Mouse (Mus musculus) midbrain, embryonic 12.5 days (tissue): ENCODE results near the gene Src. TPM values are rescaled to one million over a fixed set of nuclear protein-coding genes. Genes with fewer than 3 reads are reported as not detected.
"Not testable (repeated sequence)": the region's sequence is repeated elsewhere in the genome, so short reads cannot be mapped to it uniquely, and the experiment has no call there.

Experiments
- ATAC-seq: fragments of 200-750 bp; cut with Nextera tagmentation; 2 replicates; pipeline ENCODE4 v1.8.0; 2017; ENCODE audit warnings: low read depth, moderate TSS enrichment, moderate library complexity; ENCODE audit not compliant: low FRiP score
- H3K27ac ChIP-seq: fragments of 300-500 bp; sonication (generic); replicated peaks from 2 replicates; pipeline ENCODE4 v1.5.1; 2016; ENCODE audit warnings: mild to moderate bottlenecking
- H3K27me3 ChIP-seq: fragments of 300-500 bp; sonication (generic); 2 replicates; pipeline ENCODE4 v1.6.1; 2016; ENCODE audit warnings: mild to moderate bottlenecking
- H3K36me3 ChIP-seq: fragments of 300-500 bp; sonication (generic); 2 replicates; pipeline ENCODE4 v1.6.1; 2016
- H3K4me1 ChIP-seq: fragments of 300-500 bp; sonication (generic); 2 replicates; pipeline ENCODE4 v1.6.1; 2016
- H3K4me2 ChIP-seq: fragments of 300-500 bp; sonication (generic); replicated peaks from 2 replicates; pipeline ENCODE4 v1.6.1; 2016; ENCODE audit warnings: mild to moderate bottlenecking, moderate library complexity
- H3K4me3 ChIP-seq: fragments of 300-500 bp; sonication (generic); 2 replicates; pipeline ENCODE4 v1.5.1; 2016; ENCODE audit warnings: mild to moderate bottlenecking
- H3K9ac ChIP-seq: fragments of 300-500 bp; sonication (generic); replicated peaks from 2 replicates; pipeline ENCODE4 v1.6.1; 2016; ENCODE audit warnings: mild to moderate bottlenecking, moderate library complexity
- H3K9me3 ChIP-seq: fragments of 300-500 bp; sonication (generic); 2 replicates; pipeline ENCODE4 v1.6.1; 2016; ENCODE audit warnings: mild to moderate bottlenecking
- WGBS: fragments of 180-500 bp; shearing (Covaris S2); methylation state at CpG from one replicate; pipeline ENCODE4 v1.1.7; 2016; 5-methylcytosine and 5-hydroxymethylcytosine counted together
- polyA plus RNA-seq: library from polyadenylated mRNA; unstranded; fragments of >200 nt; fragmentation: Nextera tagmentation; extraction: Ambion mirVana; gene quantifications from 2 replicates; pipeline ENCODE4 v1.2.1, GENCODE M21; 2016

The Src gene
- polyA plus RNA-seq, 1 experiment from 2014 or later = 33.5 TPM

GRCm38 (mm10) chr2:157468130-157468796 lies 50.0 kb downstream of the Src start:
- Histone ChIP-seq H3K4me1 (peaks cover 66% of the 10 kb centered on the region), H3K4me3 (no peak overlapping the region), H3K27ac (no peak overlapping the region), H3K4me2 (no peak overlapping the region), H3K9me3 (no peaks in the 10 kb centered on the region), H3K36me3 (peaks cover 48% of the 10 kb centered on the region), H3K27me3 (no peaks in the 10 kb centered on the region), H3K9ac (no peak overlapping the region)
- ATAC-seq = no peak
- WGBS = 67% methylated on average over 8 of the region's 8 CpGs

GRCm38 (mm10) chr2:157471292-157471691 lies 53.0 kb downstream of the Src start:
- ATAC-seq = no peak
- Histone ChIP-seq H3K9me3 (no peaks in the 10 kb centered on the region), H3K4me3 (no peak overlapping the region), H3K9ac (no peak overlapping the region; the same call in 1 of the 2 replicates), H3K27ac (peak overlapping the region; percentile 97; the same call in 1 of the 2 replicates), H3K4me1 (peaks cover 67% of the 10 kb centered on the region), H3K4me2 (no peak overlapping the region), H3K36me3 (peaks cover 48% of the 10 kb centered on the region), H3K27me3 (no peaks in the 10 kb centered on the region)
- 86% methylated on average over 7 of the region's 7 CpGs for WGBS

- no peak overlapping the region for H3K4me2 ChIP-seq
- peaks cover 47% of the 10 kb centered on the region for H3K36me3 ChIP-seq
- WGBS = 71% methylated on average over 6 of the region's 6 CpGs
- peak overlapping the region; percentile 97 for H3K27ac ChIP-seq
- no peak overlapping the region for H3K4me3 ChIP-seq
- no peak for ATAC-seq
- 0 out of 2 replicates have a peak overlapping the region, but pooled peaks have one; percentile 34 for H3K9ac ChIP-seq
- H3K4me1 ChIP-seq = peaks cover 67% of the 10 kb centered on the region
- no peaks in the 10 kb centered on the region for H3K27me3 ChIP-seq
- no peaks in the 10 kb centered on the region for H3K9me3 ChIP-seq
These were observed 53.5 kb downstream of the Src start for GRCm38 (mm10) chr2:157471737-157472136.

- peaks cover 3% of the 10 kb centered on the region; the same call in 1 of the 2 replicates for H3K27me3 ChIP-seq
- peaks cover 69% of the 10 kb centered on the region for H3K4me1 ChIP-seq
- H3K9ac ChIP-seq = peak overlapping the region; percentile 34
- WGBS = 67% methylated on average over 4 of the region's 4 CpGs
- peaks cover 40% of the 10 kb centered on the region for H3K36me3 ChIP-seq
- H3K4me2 ChIP-seq = no peak overlapping the region
- ATAC-seq = no peak
- peak overlapping the region; percentile 97 for H3K27ac ChIP-seq
- no peak overlapping the region for H3K4me3 ChIP-seq
- no peaks in the 10 kb centered on the region for H3K9me3 ChIP-seq
These were observed 54.2 kb downstream of the Src start for GRCm38 (mm10) chr2:157472469-157472868.

GRCm38 (mm10) chr2:157474269-157474729 lies 56.1 kb downstream of the Src start:
- peak overlapping the region; percentile 97 for H3K27ac ChIP-seq
- peaks cover 13% of the 10 kb centered on the region; the same call in 1 of the 2 replicates for H3K27me3 ChIP-seq
- peak overlapping the region; percentile 48 for H3K9ac ChIP-seq
- H3K9me3 ChIP-seq = no peaks in the 10 kb centered on the region
- no peak overlapping the region; the same call in 1 of the 2 replicates for H3K4me2 ChIP-seq
- WGBS = 15% methylated on average over 6 of the region's 6 CpGs
- H3K4me1 ChIP-seq = peaks cover 84% of the 10 kb centered on the region
- peaks cover 22% of the 10 kb centered on the region for H3K36me3 ChIP-seq
- no peak for ATAC-seq
- no peak overlapping the region for H3K4me3 ChIP-seq

- 15% methylated on average over 13 of the region's 13 CpGs for WGBS
- H3K9me3 ChIP-seq = no peaks in the 10 kb centered on the region
- no peak overlapping the region for H3K4me3 ChIP-seq
- peaks cover 94% of the 10 kb centered on the region for H3K4me1 ChIP-seq
- peaks cover 8% of the 10 kb centered on the region for H3K36me3 ChIP-seq
- H3K27me3 ChIP-seq = peaks cover 18% of the 10 kb centered on the region; the same call in 1 of the 2 replicates
- ATAC-seq = peak; percentile 72
- peak overlapping the region; percentile 48 for H3K9ac ChIP-seq
- H3K27ac ChIP-seq = peak overlapping the region; percentile 97
- H3K4me2 ChIP-seq = peak overlapping the region; percentile 21; the same call in 1 of the 2 replicates
These were observed 57.5 kb downstream of the Src start for GRCm38 (mm10) chr2:157475437-157476379.

GRCm38 (mm10) chr2:157478651-157479050 lies 60.4 kb downstream of the Src start:
- Histone ChIP-seq H3K27ac (peak overlapping the region; percentile 46; the same call in 1 of the 2 replicates), H3K4me1 (peaks cover 92% of the 10 kb centered on the region), H3K27me3 (peaks cover 25% of the 10 kb centered on the region), H3K4me3 (no peak overlapping the region), H3K36me3 (no peaks in the 10 kb centered on the region), H3K9ac (no peak overlapping the region), H3K4me2 (no peak overlapping the region), H3K9me3 (no peaks in the 10 kb centered on the region)
- ATAC-seq = no peak
- WGBS = 61% methylated on average over 8 of the region's 8 CpGs

GRCm38 (mm10) chr2:157479858-157480568 lies 61.8 kb downstream of the Src start:
- WGBS = 57% methylated on average over 15 of the region's 15 CpGs
- no peaks in the 10 kb centered on the region for H3K36me3 ChIP-seq
- no peak for ATAC-seq
- H3K4me3 ChIP-seq = no peak overlapping the region
- no peak overlapping the region for H3K9ac ChIP-seq
- no peaks in the 10 kb centered on the region for H3K9me3 ChIP-seq
- H3K27me3 ChIP-seq = peaks cover 28% of the 10 kb centered on the region
- no peak overlapping the region; the same call in 1 of the 2 replicates for H3K27ac ChIP-seq
- peaks cover 79% of the 10 kb centered on the region for H3K4me1 ChIP-seq
- H3K4me2 ChIP-seq = no peak overlapping the region

GRCm38 (mm10) chr2:157482729-157483128 lies 64.5 kb downstream of the Src start:
- Histone ChIP-seq H3K4me2 (no peak overlapping the region), H3K9ac (peak overlapping the region; percentile 22), H3K4me1 (peaks cover 66% of the 10 kb centered on the region), H3K4me3 (no peak overlapping the region), H3K9me3 (no peaks in the 10 kb centered on the region), H3K27me3 (peaks cover 25% of the 10 kb centered on the region), H3K27ac (peak overlapping the region; percentile 62), H3K36me3 (no peaks in the 10 kb centered on the region)
- ATAC-seq = no peak
- 20% methylated on average over 12 of the region's 12 CpGs for WGBS

GRCm38 (mm10) chr2:157486559-157486958 lies 68.3 kb downstream of the Src start:
- not testable (repeated sequence) for H3K4me3 ChIP-seq, H3K9me3 ChIP-seq, H3K36me3 ChIP-seq, ATAC-seq, H3K9ac ChIP-seq, H3K4me2 ChIP-seq
- Histone ChIP-seq H3K27me3 (peaks cover 19% of the 10 kb centered on the region), H3K27ac (peak overlapping the region; percentile 95), H3K4me1 (peaks cover 43% of the 10 kb centered on the region)
- 53% methylated on average over 5 of the region's 5 CpGs for WGBS

- H3K27me3 ChIP-seq = peaks cover 19% of the 10 kb centered on the region
- H3K9me3 ChIP-seq = no peaks in the 10 kb centered on the region
- peak; percentile 61 for ATAC-seq
- WGBS = 12% methylated on average over 7 of the region's 7 CpGs
- peak overlapping the region; percentile 95 for H3K27ac ChIP-seq
- peaks cover 37% of the 10 kb centered on the region for H3K4me1 ChIP-seq
- peak overlapping the region; percentile 7 for H3K9ac ChIP-seq
- no peak overlapping the region for H3K4me3 ChIP-seq
- H3K36me3 ChIP-seq = no peaks in the 10 kb centered on the region
- peak overlapping the region; percentile 28; the same call in 1 of the 2 replicates for H3K4me2 ChIP-seq
These were observed 68.9 kb downstream of the Src start for GRCm38 (mm10) chr2:157486981-157487656.
